ENCODE assay signal across 8 mouse cellular contexts in genomic region chr5:124162577-124162976, GRCm38 (mm10). TPM values are rescaled to one million over a fixed set of nuclear protein-coding genes. Genes with fewer than 3 reads are reported as not detected.
A peak's percentile ranks its signal among the peaks of the same experiment; 100 is the strongest.
DNase-seq lines count a peak whose midpoint lies in the region; ATAC-seq lines count a peak whose summit lies in the region.

No protein-coding gene starts in this region.

- DNase-seq in 416B (ENCODE audit: low read depth) (peak; percentile 76), R1 (ENCODE audit: low read depth, low spot score) (peak; percentile 81)
- peak; percentile 81 for DNase-seq in intestine, embryonic 14.5 days (ENCODE audit: low spot score)
- peak; percentile 83 for DNase-seq in neural tube, embryonic 11.5 days (ENCODE audit: low spot score)
- peak; percentile 82 to 83 for DNase-seq in thymus, postnatal 36 days

- no peak overlapping the region for H3K27ac ChIP-seq in intestine, embryonic 14.5 days (ENCODE audit: low read depth)
- H3K27ac ChIP-seq in liver, embryonic 12.5 days, result no peak overlapping the region
- no peak overlapping the region for H3K27ac ChIP-seq in neural tube, embryonic 11.5 days (ENCODE audit: low read depth, low read length)

- ATAC-seq in common myeloid progenitor, adult 5-6 weeks (replicated peaks; ENCODE audit: low read depth, poor library complexity, severe bottlenecking), result peak; percentile 59; the same call in 1 of the 2 replicates
- ATAC-seq in granulocyte monocyte progenitor cell, adult 5-6 weeks (replicated peaks; ENCODE audit: poor library complexity, severe bottlenecking), result peak; percentile 41
- ATAC-seq in intestine, embryonic 14.5 days (replicated peaks; ENCODE audit: low FRiP score, low TSS enrichment, low read depth), result 0 out of 2 replicates have a peak, but pooled peaks have one; percentile 38
- peak; percentile 31; the same call in 1 of the 2 replicates for ATAC-seq in liver, embryonic 12.5 days
- ATAC-seq in neural tube, embryonic 11.5 days (ENCODE audit: insufficient read depth, low FRiP score, low TSS enrichment), result peak; percentile 52

- no peak overlapping the region for H3K4me2 ChIP-seq in intestine, embryonic 14.5 days (ENCODE audit: low read length)
- no peak overlapping the region for H3K4me2 ChIP-seq in liver, embryonic 12.5 days
- no peak overlapping the region for H3K4me2 ChIP-seq in neural tube, embryonic 11.5 days (ENCODE audit: low read depth)

- H3K4me3 ChIP-seq in intestine, embryonic 14.5 days (ENCODE audit: low read depth, low read length), result no peak overlapping the region
- H3K4me3 ChIP-seq in liver, embryonic 12.5 days, result no peak overlapping the region
- no peak overlapping the region for H3K4me3 ChIP-seq in neural tube, embryonic 11.5 days (ENCODE audit: low read depth, low read length)

- H3K9ac ChIP-seq in intestine, embryonic 14.5 days (ENCODE audit: low read length), result no peak overlapping the region
- H3K9ac ChIP-seq in liver, embryonic 12.5 days, result no peak overlapping the region
- no peak overlapping the region for H3K9ac ChIP-seq in neural tube, embryonic 11.5 days (ENCODE audit: low read length)

- H3K27me3 ChIP-seq in intestine, embryonic 14.5 days (replicated peaks; ENCODE audit: control insufficient read depth, insufficient read depth, low read length), result no peaks in the 10 kb centered on the region
- no peaks in the 10 kb centered on the region for H3K27me3 ChIP-seq in liver, embryonic 12.5 days (replicated peaks)
- H3K27me3 ChIP-seq in neural tube, embryonic 11.5 days (ENCODE audit: control insufficient read depth, insufficient read depth, low read length), result no peaks in the 10 kb centered on the region

- H3K36me3 ChIP-seq in intestine, embryonic 14.5 days (ENCODE audit: control insufficient read depth, insufficient read depth, low read length), result no peaks in the 10 kb centered on the region
- H3K36me3 ChIP-seq in liver, embryonic 12.5 days, result no peaks in the 10 kb centered on the region
- H3K36me3 ChIP-seq in neural tube, embryonic 11.5 days (ENCODE audit: control insufficient read depth, insufficient read depth, low read length), result no peaks in the 10 kb centered on the region

- WGBS in intestine, embryonic 14.5 days, result 51% methylated on average over 5 of the region's 5 CpGs
- 58% methylated on average over 5 of the region's 5 CpGs for WGBS in liver, embryonic 12.5 days (ENCODE audit: insufficient replicate concordance)
- 55% methylated on average over 5 of the region's 5 CpGs for WGBS in neural tube, embryonic 11.5 days

- H3K4me1 ChIP-seq in intestine, embryonic 14.5 days (replicated peaks; ENCODE audit: control insufficient read depth, insufficient read depth, low read length), result peaks cover 56% of the 10 kb centered on the region
- H3K4me1 ChIP-seq in liver, embryonic 12.5 days, result peaks cover 67% of the 10 kb centered on the region
- peaks cover 30% of the 10 kb centered on the region for H3K4me1 ChIP-seq in neural tube, embryonic 11.5 days (ENCODE audit: control insufficient read depth, insufficient read depth, low read length)

- H3K9me3 ChIP-seq in intestine, embryonic 14.5 days (ENCODE audit: control insufficient read depth, low read length), result no peaks in the 10 kb centered on the region
- H3K9me3 ChIP-seq in liver, embryonic 12.5 days (replicated peaks), result no peaks in the 10 kb centered on the region
- H3K9me3 ChIP-seq in neural tube, embryonic 11.5 days (ENCODE audit: control insufficient read depth, low read length), result no peaks in the 10 kb centered on the region

RNA-seq across cellular contexts. Expression of gene Arl6ip4, which starts 46.7 kb away (rescaled TPM):
- 93.4 and 116 TPM in 2 replicates for total RNA-seq in common myeloid progenitor, adult 5-6 weeks (2017)
- 65.3 and 89.4 TPM in 2 replicates for total RNA-seq in granulocyte monocyte progenitor cell, adult 5-6 weeks (2014; fragmentation: Nextera tagmentation)
- 89.7 and 99.8 TPM in 2 replicates for total RNA-seq in granulocyte monocyte progenitor cell, adult 5-6 weeks (2017)
- polyA plus RNA-seq in intestine, embryonic 14.5 days (2014; fragmentation: Nextera tagmentation; extraction: Ambion mirVana), result 93.8 and 99.9 TPM in 2 replicates
- polyA plus RNA-seq in liver, embryonic 12.5 days (2016; fragmentation: Nextera tagmentation; extraction: Ambion mirVana), result 94.1 and 100 TPM in 2 replicates
- 84.7 and 88.9 TPM in 2 replicates for polyA plus RNA-seq in neural tube, embryonic 11.5 days (2014; fragmentation: Nextera tagmentation; extraction: Ambion mirVana)

RNA-seq across cellular contexts. Expression of gene Ogfod2, which starts 50.5 kb away (rescaled TPM):
- 8.5 and 10.6 TPM in 2 replicates for total RNA-seq in common myeloid progenitor, adult 5-6 weeks (2017)
- 8.9 and 12.1 TPM in 2 replicates for total RNA-seq in granulocyte monocyte progenitor cell, adult 5-6 weeks (2014; fragmentation: Nextera tagmentation)
- 14.9 and 18.6 TPM in 2 replicates for total RNA-seq in granulocyte monocyte progenitor cell, adult 5-6 weeks (2017)
- 17.1 and 18.0 TPM in 2 replicates for polyA plus RNA-seq in intestine, embryonic 14.5 days (2014; fragmentation: Nextera tagmentation; extraction: Ambion mirVana)
- 19.1 and 20.2 TPM in 2 replicates for polyA plus RNA-seq in liver, embryonic 12.5 days (2016; fragmentation: Nextera tagmentation; extraction: Ambion mirVana)
- 17.4 and 18.0 TPM in 2 replicates for polyA plus RNA-seq in neural tube, embryonic 11.5 days (2014; fragmentation: Nextera tagmentation; extraction: Ambion mirVana)
